Mouse (Mus musculus) frontal cortex, postnatal 36 days (tissue): ENCODE results near the gene Rnf220.
A peak's percentile ranks its signal among the peaks of the same experiment; 100 is the strongest.
"Not testable (repeated sequence)": the region's sequence is repeated elsewhere in the genome, so short reads cannot be mapped to it uniquely, and the experiment has no call there.

Source experiments
- DNase-seq, 2 experiments: peaks; one replicate each; pipeline ENCODE4 v3.0.0; 2022; ENCODE audit warnings: low spot score in 2 of 2

Gene Rnf220

GRCm38 (mm10) chr4:117267831-117268437, 228.9 kb downstream of the Rnf220 start:
- no peak for DNase-seq

DNA sequence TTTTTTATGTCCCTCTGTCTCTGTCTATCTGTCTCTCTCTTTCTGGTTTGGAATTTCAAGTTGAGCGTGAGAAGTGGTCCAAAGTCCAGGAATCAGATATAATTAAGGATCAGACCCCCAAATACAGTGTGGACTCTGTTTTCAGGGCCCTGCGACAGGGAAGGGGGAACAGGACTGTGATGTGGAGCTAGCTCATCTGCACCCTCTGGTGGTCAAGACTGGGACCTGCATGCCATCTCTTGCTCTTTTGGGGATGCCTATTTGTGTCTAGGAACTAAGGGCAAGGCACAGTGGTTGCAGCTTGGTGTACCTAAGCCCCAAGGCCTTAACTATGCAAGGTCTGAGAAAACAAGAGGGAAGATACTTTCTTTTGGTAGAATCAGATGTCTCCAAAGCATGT, 229.6 kb downstream of the Rnf220 start:
- DNase-seq, result peak; percentile 83 to 85

DNA sequence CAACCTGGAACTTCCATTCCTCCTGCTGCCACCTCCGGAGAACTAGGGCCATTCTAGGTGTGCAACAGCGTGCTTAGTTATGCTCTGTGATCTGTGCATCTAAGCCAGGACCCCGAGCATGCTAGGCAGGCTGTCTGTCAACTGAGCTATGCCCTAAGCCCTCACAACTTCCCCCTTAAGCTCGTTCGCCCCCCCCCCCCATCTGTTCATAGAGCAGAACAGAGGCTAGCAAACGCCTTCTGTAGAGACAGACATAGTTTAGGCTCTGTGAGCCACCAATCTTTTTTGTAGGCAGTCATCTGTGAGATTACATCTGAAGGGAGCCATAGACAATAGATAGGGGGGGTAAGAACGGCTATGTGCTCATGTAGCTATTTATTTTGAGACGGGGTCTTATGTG, 233.9 kb downstream of the Rnf220 start:
- no peak for DNase-seq

GRCm38 (mm10) chr4:117262101-117262913, 234.5 kb downstream of the Rnf220 start:
- DNase-seq, result no peak

DNA sequence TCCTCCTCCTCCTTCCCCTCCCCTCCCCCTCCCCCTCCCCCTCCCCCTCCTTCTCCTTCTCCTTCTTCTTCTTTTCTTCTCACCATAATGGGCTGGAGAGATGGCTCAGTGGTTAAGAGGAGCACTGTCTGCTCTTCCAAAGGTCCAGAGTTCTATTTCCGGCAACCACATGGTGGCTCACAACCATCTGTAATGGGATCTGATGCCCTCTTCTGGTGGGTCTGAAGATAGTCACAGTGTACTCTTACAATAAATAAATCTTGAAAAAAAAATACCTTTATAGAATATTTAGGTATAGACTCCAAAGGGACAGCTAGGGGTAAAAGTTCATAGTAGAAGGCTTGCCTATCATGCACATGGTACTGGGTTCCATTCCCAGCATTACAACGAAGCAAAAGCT, 235.6 kb downstream of the Rnf220 start:
- DNase-seq, result no peak

DNA sequence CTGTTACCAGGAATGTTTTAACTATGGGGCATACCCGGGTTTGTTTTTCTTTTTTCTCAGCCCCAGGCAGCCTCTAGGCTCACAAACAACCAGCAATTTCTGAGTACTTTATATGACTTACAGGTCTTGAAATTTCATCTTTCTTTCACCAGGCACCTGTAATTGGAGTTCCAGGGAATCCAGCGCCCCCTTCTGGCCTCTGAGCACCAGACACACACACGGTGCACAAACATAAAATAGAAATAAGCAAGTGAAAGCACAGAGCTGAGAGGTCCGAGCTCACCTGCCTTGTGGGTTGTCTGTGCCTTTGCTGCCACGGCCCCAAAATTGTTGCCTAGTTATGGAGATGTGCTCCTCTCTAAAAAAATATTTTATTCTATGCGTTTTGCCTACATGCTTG, 236.9 kb downstream of the Rnf220 start:
- not testable (repeated sequence) for DNase-seq

DNA sequence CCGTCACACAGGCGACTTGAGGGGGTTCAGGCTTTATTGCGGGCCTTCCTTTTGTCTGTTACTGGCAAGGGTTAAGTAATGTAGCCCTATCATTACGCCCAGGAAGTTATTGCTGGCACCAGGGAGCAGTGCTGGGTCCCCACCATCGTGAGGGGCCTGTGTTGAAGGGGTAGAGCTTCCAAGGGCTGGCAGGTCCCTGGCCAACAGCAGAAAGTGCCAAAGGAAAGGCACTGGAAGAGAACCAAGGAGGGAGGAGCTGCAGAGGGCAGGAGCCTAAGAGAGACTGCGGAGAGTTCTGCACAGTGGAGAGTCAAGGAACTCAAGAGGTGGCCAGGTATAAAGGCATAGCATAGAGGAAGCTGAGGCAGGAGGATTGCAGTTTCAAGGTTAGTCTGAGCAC, 242.2 kb downstream of the Rnf220 start:
- DNase-seq, result no peak

- no peak for DNase-seq
Measured at GRCm38 (mm10) chr4:117254017-117254627, 242.7 kb downstream of the Rnf220 start.

DNA sequence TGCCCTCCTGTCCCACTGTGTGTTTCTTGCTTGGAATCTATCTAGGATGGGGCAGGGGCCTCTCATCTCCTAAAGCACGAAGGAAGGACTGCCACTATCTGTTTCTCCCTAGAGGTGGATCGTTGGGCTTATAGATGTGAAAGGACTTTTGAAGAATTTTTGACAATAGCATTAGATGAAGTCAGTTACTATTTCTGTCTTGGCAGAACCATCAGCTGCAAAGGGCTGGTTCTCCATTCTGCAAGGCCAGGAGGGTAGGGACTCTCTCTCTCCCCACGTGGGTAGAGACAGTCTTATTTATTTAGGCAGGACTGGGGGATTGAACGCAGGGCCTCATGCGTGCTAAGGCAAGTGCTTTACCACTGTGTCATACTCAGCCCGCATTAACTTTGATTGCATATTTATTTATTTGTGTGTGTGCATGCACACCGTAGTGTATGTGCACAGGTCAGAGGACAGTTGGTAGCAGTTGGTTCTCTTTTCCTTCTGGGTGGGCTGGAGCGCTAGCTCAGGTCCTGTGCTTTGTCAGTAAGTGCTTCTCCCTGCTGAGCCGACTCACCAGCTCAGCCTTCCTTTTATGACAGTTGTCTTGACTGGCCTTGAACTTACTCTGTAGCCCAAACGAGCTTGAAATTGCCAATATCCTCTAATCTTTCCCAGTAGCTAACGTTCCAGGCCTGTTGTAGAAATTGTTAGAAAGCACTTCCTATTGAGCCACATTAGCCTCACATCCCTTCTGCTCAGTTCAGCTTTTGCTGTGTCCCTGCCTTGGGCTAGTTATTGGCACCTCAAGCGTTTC, 243.4 kb downstream of the Rnf220 start:
- no peak for DNase-seq

DNA sequence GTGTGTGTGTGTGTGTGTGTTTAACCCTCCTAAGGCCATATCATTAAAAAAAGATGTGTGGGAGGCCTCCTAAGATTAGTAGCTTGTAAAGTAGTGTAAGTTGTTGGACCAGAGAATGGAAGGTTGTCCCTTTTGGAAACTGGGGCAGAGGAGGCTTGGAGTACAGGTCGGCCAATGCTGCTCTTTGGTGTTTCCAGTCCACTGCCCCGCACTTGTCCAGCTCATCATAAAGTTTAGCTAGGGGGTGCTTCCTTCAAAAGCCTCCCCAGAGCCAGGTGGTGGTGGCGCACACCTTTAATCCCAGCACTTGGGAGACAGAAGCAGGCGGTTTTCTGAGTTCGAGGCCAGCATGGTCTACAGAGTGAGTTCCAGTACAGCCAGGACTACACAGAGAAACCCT, 244.1 kb downstream of the Rnf220 start:
- DNase-seq, result no peak

GRCm38 (mm10) chr4:117252351-117252750, 244.5 kb downstream of the Rnf220 start:
- no peak for DNase-seq

GRCm38 (mm10) chr4:117251801-117252316, 245.0 kb downstream of the Rnf220 start, which contains the start of the genes Tmem53 and Armh1:
Tmem53 (plus strand) TSS chr4:117251951.
Armh1 (minus strand) TSS chr4:117252125.
- DNase-seq, result peak; percentile 70 to 76

- DNase-seq, result no peak
Measured at GRCm38 (mm10) chr4:117250982-117251381, 245.9 kb downstream of the Rnf220 start.

DNA sequence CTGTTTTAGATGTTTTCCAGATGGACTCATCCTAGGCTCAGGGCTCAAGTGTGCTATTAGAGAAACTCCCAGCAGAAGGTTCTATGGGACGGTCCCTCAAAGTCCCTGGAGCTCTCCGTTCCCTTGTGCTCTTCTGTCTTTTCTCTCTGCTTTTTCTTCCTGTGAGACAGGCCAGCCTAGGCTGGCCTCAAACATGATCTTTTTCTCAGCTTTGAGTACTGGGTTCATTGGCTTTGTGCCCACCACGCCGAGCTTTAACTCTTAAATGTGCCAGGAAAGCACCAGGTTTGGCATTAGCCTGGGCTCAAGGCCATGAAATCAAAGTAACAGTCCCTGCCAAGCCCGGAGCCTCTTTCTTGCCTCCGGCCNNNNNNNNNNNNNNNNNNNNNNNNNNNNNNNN, 256.0 kb downstream of the Rnf220 start:
- DNase-seq, result no peak

- no peak for DNase-seq
Measured at GRCm38 (mm10) chr4:117239153-117239552, 257.7 kb downstream of the Rnf220 start.

DNA sequence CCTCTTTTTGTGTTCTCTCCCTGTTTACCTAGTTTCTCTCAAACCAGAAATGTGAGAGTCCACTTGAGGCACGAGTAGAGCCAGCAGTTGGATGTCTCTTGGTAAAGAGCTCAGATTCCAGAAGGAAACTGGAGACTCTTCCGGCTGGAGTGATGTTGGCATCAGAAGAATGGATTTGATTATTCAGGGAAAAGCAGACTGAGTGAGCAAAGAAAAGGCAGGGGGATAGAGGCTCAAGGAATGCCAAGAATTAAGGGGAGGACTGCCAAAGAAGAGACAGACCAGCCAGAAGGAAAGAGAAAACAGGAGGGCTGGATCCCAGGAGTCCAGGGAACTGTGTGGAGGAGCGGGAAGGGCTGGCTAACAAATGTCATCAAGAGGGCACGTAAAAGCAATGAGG, 261.0 kb downstream of the Rnf220 start:
- no peak for DNase-seq

DNA sequence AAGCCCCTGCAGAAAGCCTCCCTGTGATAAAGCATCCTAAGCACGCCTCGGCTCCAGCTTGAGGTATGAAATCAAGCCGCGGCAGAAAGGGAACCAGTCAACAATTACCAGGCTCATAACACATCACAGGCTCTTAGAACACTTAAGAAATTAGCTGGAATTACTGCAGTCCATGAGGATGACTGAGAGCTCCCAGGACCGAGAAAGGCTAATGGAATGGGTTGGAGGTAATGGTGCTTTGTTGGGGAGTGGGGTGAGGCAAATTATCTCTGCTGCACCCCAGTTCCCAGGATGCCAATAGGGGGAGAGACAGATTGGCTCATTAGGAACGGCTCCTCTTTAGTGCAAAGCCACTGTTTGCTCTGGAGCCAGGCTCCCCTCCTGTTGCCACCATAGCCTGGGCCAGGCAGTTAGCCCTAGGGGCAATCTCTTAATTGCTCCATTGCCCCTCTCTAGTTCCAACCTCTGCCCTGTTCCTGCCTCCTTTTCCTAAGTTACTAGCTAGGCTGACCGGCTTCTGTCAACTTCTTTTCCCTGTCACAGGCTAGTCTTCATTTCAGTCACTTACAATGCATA, 262.6 kb downstream of the Rnf220 start:
- no peak for DNase-seq

- no peak for DNase-seq
Measured at GRCm38 (mm10) chr4:117231208-117231607, 265.6 kb downstream of the Rnf220 start.

DNA sequence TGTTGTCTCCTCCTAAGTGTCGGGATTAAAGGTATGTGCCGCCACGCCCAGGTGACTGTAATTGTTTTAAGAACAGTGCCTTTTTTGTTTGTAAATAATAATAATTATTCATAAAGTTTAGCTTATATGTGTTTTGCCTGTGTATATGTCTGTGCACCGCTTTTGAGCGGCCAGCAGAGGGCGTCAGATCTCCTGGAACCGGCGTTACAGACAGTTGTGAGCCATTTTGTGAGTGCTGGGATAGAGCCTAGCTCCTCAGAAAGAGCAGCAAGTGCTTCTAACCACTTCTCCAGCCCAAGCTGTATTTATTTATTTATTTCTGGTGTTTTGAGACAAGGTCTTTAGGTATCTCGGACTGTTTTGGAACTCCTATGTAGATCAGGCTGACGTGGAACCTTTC, 266.5 kb downstream of the Rnf220 start:
- DNase-seq, result no peak

- no peak for DNase-seq
Measured at GRCm38 (mm10) chr4:117229590-117229989, 267.3 kb downstream of the Rnf220 start.

DNA sequence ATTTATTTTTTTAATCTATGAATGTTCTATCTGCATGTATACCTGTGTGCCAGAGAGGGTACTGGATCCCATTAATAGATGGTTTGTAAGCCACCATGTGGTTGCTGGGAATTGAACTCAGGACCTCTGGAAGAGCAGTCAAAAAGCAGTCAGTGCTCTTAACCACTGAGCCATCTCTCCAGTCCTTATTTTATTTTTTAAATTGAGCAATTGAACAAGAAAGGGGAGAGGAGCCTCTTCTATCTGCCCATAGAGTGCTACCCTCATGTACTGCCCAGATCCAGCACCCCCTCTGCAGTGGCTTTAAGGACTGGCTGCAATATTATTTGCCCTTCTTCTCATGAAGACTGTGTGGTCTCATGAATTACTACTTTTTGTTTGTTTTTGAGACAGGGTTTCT, 271.6 kb downstream of the Rnf220 start:
- DNase-seq, result no peak
